In the genomic region with DNA sequence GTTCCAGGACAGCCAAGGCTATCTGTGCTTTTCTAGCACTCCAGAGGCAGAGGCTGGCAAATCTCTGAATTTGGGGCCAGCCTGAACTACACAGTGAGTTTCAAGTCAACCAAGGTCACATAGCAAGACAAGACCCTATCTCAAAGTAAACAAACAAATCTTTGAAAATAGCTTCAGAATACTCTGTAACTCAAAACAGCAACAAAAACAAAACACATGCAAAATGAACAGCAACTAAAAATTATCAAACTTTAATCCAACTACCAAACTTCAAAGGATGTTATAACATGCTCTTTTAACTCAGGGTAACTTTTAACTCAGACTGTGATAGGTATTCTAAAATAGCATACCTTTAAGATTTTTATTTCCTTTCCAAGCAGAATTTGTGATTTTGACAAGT, we compare ENCODE assay signal across 16 mouse cellular contexts. TPM values are rescaled to one million over a fixed set of nuclear protein-coding genes. Genes with fewer than 3 reads are reported as not detected.
DNase-seq lines count a peak whose midpoint lies in the region; ATAC-seq lines count a peak whose summit lies in the region.
"Had no signal": no experiment of that assay in that cellular context is flagged by ENCODE, and none has a peak within 500 bp of the region (broad histone marks: within the 10 kb centered on the region; RNA-seq: fewer than 3 reads in every experiment).

No protein-coding gene starts in this region.

- peak overlapping the region; percentile 43 for H3K4me2 ChIP-seq in hindbrain, embryonic 13.5 days
- H3K4me2 ChIP-seq in hindbrain, embryonic 11.5 days (replicated peaks; ENCODE audit: low read depth, low read length) = no peak overlapping the region
- peak overlapping the region; percentile 36 for H3K4me2 ChIP-seq in forebrain, embryonic 16.5 days (ENCODE audit: low read length)
- H3K4me2 ChIP-seq in hindbrain, embryonic 15.5 days = peak overlapping the region; percentile 45
- peak overlapping the region; percentile 44 for H3K4me2 ChIP-seq in midbrain, embryonic 16.5 days (ENCODE audit: low read length)

- H3K36me3 ChIP-seq in hindbrain, embryonic 13.5 days = peaks cover 7% of the 10 kb centered on the region; the same call in 1 of the 2 replicates
- H3K36me3 ChIP-seq in hindbrain, embryonic 11.5 days (ENCODE audit: control insufficient read depth, insufficient read depth, low read length) = no peaks in the 10 kb centered on the region
- H3K36me3 ChIP-seq in forebrain, embryonic 16.5 days (ENCODE audit: control insufficient read depth, insufficient read depth) = no peaks in the 10 kb centered on the region; the same call in 1 of the 2 replicates
- H3K36me3 ChIP-seq in hindbrain, embryonic 15.5 days = peaks cover 11% of the 10 kb centered on the region; the same call in 1 of the 2 replicates
- no peaks in the 10 kb centered on the region for H3K36me3 ChIP-seq in midbrain, embryonic 16.5 days (ENCODE audit: control insufficient read depth, insufficient read depth, low read length)
- H3K36me3 ChIP-seq: intestine, embryonic 15.5 days had no signal

- H3K4me1 ChIP-seq in hindbrain, embryonic 13.5 days (replicated peaks) = peaks cover 35% of the 10 kb centered on the region
- H3K4me1 ChIP-seq in hindbrain, embryonic 11.5 days (replicated peaks; ENCODE audit: control insufficient read depth, insufficient read depth, low read length) = no peaks in the 10 kb centered on the region
- H3K4me1 ChIP-seq in forebrain, embryonic 16.5 days (replicated peaks; ENCODE audit: control insufficient read depth, insufficient read depth, low read length) = peaks cover 21% of the 10 kb centered on the region
- H3K4me1 ChIP-seq in hindbrain, embryonic 15.5 days (replicated peaks) = peaks cover 29% of the 10 kb centered on the region
- H3K4me1 ChIP-seq in midbrain, embryonic 16.5 days (ENCODE audit: control insufficient read depth, insufficient read depth, low read length) = peaks cover 32% of the 10 kb centered on the region
- H3K4me1 ChIP-seq: heart, embryonic 10.5 days had no signal

- no peak for ATAC-seq in hindbrain, embryonic 13.5 days (ENCODE audit: low FRiP score)
- ATAC-seq in hindbrain, embryonic 11.5 days (ENCODE audit: low FRiP score) = no peak
- ATAC-seq in forebrain, embryonic 16.5 days = no peak
- ATAC-seq in hindbrain, embryonic 15.5 days (ENCODE audit: low FRiP score, low read depth) = no peak
- no peak for ATAC-seq in midbrain, embryonic 16.5 days
- ATAC-seq: intestine, embryonic 15.5 days had no signal

- H3K9me3 ChIP-seq in hindbrain, embryonic 13.5 days = no peaks in the 10 kb centered on the region
- H3K9me3 ChIP-seq in hindbrain, embryonic 11.5 days (ENCODE audit: control insufficient read depth, low read length) = no peaks in the 10 kb centered on the region
- H3K9me3 ChIP-seq in forebrain, embryonic 16.5 days (ENCODE audit: control insufficient read depth, low read length) = no peaks in the 10 kb centered on the region
- H3K9me3 ChIP-seq in hindbrain, embryonic 15.5 days = no peaks in the 10 kb centered on the region
- no peaks in the 10 kb centered on the region for H3K9me3 ChIP-seq in midbrain, embryonic 16.5 days (replicated peaks; ENCODE audit: control insufficient read depth, low read length, poor library complexity, severe bottlenecking)
- H3K9me3 ChIP-seq: heart, embryonic 10.5 days; intestine, embryonic 15.5 days had no signal

- H3K27ac ChIP-seq in hindbrain, embryonic 13.5 days = no peak overlapping the region
- no peak overlapping the region for H3K27ac ChIP-seq in hindbrain, embryonic 11.5 days (ENCODE audit: low read depth, low read length)
- H3K27ac ChIP-seq in forebrain, embryonic 16.5 days (ENCODE audit: low read length) = no peak overlapping the region
- no peak overlapping the region for H3K27ac ChIP-seq in hindbrain, embryonic 15.5 days (replicated peaks)
- no peak overlapping the region for H3K27ac ChIP-seq in midbrain, embryonic 16.5 days (ENCODE audit: low read length)
- H3K27ac ChIP-seq: heart, embryonic 10.5 days; intestine, embryonic 15.5 days; macrophage had no signal

- H3K4me3 ChIP-seq in hindbrain, embryonic 13.5 days = no peak overlapping the region
- H3K4me3 ChIP-seq in hindbrain, embryonic 11.5 days (ENCODE audit: low read depth, low read length) = no peak overlapping the region
- H3K4me3 ChIP-seq in forebrain, embryonic 16.5 days (replicated peaks; ENCODE audit: low read length) = no peak overlapping the region
- no peak overlapping the region for H3K4me3 ChIP-seq in hindbrain, embryonic 15.5 days
- no peak overlapping the region for H3K4me3 ChIP-seq in midbrain, embryonic 16.5 days (ENCODE audit: low read depth, low read length)
- H3K4me3 ChIP-seq: intestine, embryonic 15.5 days had no signal

- no peak for DNase-seq in hindbrain, embryonic 11.5 days (ENCODE audit: low spot score)
- DNase-seq in lung, postnatal 14 days = no peak
- DNase-seq in spleen, adult 12 weeks (ENCODE audit: low spot score) = no peak
- DNase-seq in kidney, postnatal 36 days = no peak
- DNase-seq: cerebellum, postnatal 25 days; liver; lung, adult 18-20 months; spleen, adult 18-20 months; thymus, adult 18-20 months had no signal

- H3K9ac ChIP-seq in hindbrain, embryonic 13.5 days = no peak overlapping the region; the same call in 1 of the 2 replicates
- H3K9ac ChIP-seq in hindbrain, embryonic 11.5 days (ENCODE audit: low read depth, low read length) = no peak overlapping the region
- H3K9ac ChIP-seq in forebrain, embryonic 16.5 days (replicated peaks; ENCODE audit: low read depth, low read length) = no peak overlapping the region; the same call in 1 of the 2 replicates
- H3K9ac ChIP-seq in hindbrain, embryonic 15.5 days = no peak overlapping the region
- no peak overlapping the region for H3K9ac ChIP-seq in midbrain, embryonic 16.5 days (ENCODE audit: low read depth, low read length)
- H3K9ac ChIP-seq: intestine, embryonic 15.5 days had no signal

- no peaks in the 10 kb centered on the region for H3K27me3 ChIP-seq in hindbrain, embryonic 13.5 days
- H3K27me3 ChIP-seq in hindbrain, embryonic 11.5 days (ENCODE audit: control insufficient read depth, insufficient read depth, low read length) = no peaks in the 10 kb centered on the region
- no peaks in the 10 kb centered on the region for H3K27me3 ChIP-seq in forebrain, embryonic 16.5 days (replicated peaks; ENCODE audit: control insufficient read depth, insufficient read depth, low read length)
- H3K27me3 ChIP-seq in hindbrain, embryonic 15.5 days = no peaks in the 10 kb centered on the region
- no peaks in the 10 kb centered on the region for H3K27me3 ChIP-seq in midbrain, embryonic 16.5 days (ENCODE audit: control insufficient read depth, insufficient read depth, low read depth, low read length)
- H3K27me3 ChIP-seq: intestine, embryonic 15.5 days had no signal

RNA-seq across cellular contexts. Expression of a gene that starts 2.0 kb away (rescaled TPM):
- 32.9 and 34.7 TPM in 2 replicates for polyA plus RNA-seq in hindbrain, embryonic 13.5 days (2015; fragmentation: Nextera tagmentation; extraction: Ambion mirVana)
- 28.6 and 32.7 TPM in 2 replicates for polyA plus RNA-seq in hindbrain, embryonic 11.5 days (2014; fragmentation: Nextera tagmentation; extraction: Ambion mirVana)
- 38.7 and 41.3 TPM in 2 replicates for polyA plus RNA-seq in forebrain, embryonic 16.5 days (2015; fragmentation: Nextera tagmentation; extraction: Ambion mirVana)
- polyA plus RNA-seq in hindbrain, embryonic 15.5 days (2015; fragmentation: Nextera tagmentation; extraction: Ambion mirVana) = 38.2 and 41.8 TPM in 2 replicates
- 43.9 and 44.0 TPM in 2 replicates for polyA plus RNA-seq in midbrain, embryonic 16.5 days (2015; fragmentation: Nextera tagmentation; extraction: Ambion mirVana)
